Mouse (Mus musculus) MEL (cell line): Measurements from ENCODE around the gene Fam155a.

Experiments
- CHD2 ChIP-seq: IDR thresholded peaks from 2 replicates; pipeline ENCODE4 v1.6.1; 2011; ENCODE audit warnings: low read length, improper control_type of control experiment
- CTCF ChIP-seq, 3 experiments: IDR thresholded peaks in 2 of 3; conservative IDR thresholded peaks in 1 of 3; 2 replicates each; pipeline ENCODE4 v1.5.1; 2011 to 2012; ENCODE audit warnings: low read length in 3 of 3, low read depth in 2 of 3, mild to moderate bottlenecking in 2 of 3, improper control_type of control experiment in 1 of 3, inconsistent platforms in 1 of 3, mixed read lengths in 1 of 3, moderate library complexity in 1 of 3; ENCODE audit not compliant: control insufficient read depth in 1 of 3, insufficient read depth in 1 of 3, poor library complexity in 1 of 3, severe bottlenecking in 1 of 3
- POLR2A ChIP-seq, 2 experiments: IDR thresholded peaks; 2 replicates each; pipeline ENCODE4 v1.6.1; 2011 to 2012; ENCODE audit warnings: low read length in 2 of 2, mild to moderate bottlenecking in 2 of 2, control low read depth in 1 of 2, improper control_type of control experiment in 1 of 2, low read depth in 1 of 2, moderate library complexity in 1 of 2; ENCODE audit not compliant: control insufficient read depth in 1 of 2, insufficient read depth in 1 of 2, poor library complexity in 1 of 2
- USF2 ChIP-seq, 2 experiments: IDR thresholded peaks; 2 replicates each; pipeline ENCODE4 v1.6.1; 2011 to 2012; ENCODE audit warnings: improper control_type of control experiment in 2 of 2, low read length in 2 of 2, borderline replicate concordance in 1 of 2, inconsistent platforms in 1 of 2, low read depth in 1 of 2, mild to moderate bottlenecking in 1 of 2; ENCODE audit not compliant: insufficient read depth in 1 of 2

GRCm38 (mm10) chr8:9581836-9582235, 189.1 kb downstream of the Fam155a start:
- no peak for TF ChIP-seq CTCF (IDR thresholded peaks at IDR 0.05 in 2 of 3, conservative IDR thresholded peaks at IDR 0.05 in 1 of 3; ENCODE audit: control insufficient read depth in 1 of 3, insufficient read depth in 1 of 3, low read depth in 2 of 3, low read length in 3 of 3, poor library complexity in 1 of 3, severe bottlenecking in 1 of 3)
- no peak for TF ChIP-seq CHD2
- no peak for TF ChIP-seq POLR2A (IDR thresholded peaks at IDR 0.05; ENCODE audit: control insufficient read depth in 1 of 2, insufficient read depth in 1 of 2, low read depth in 1 of 2, low read length in 2 of 2, poor library complexity in 1 of 2)
- no peak for TF ChIP-seq USF2 (IDR thresholded peaks at IDR 0.05; ENCODE audit: borderline replicate concordance in 1 of 2, insufficient read depth in 1 of 2, low read depth in 1 of 2, low read length in 2 of 2)
